In genomic region chr15:101053832-101054459, GRCm38 (mm10) we compare ENCODE assay signal across 9 mouse cellular contexts. TPM values are rescaled to one million over a fixed set of nuclear protein-coding genes. Genes with fewer than 3 reads are reported as not detected.
DNase-seq lines count a peak whose midpoint lies in the region; ATAC-seq lines count a peak whose summit lies in the region.
"Had no signal": no experiment of that assay in that cellular context is flagged by ENCODE, and none has a peak within 500 bp of the region (broad histone marks: within the 10 kb centered on the region; RNA-seq: fewer than 3 reads in every experiment).

No protein-coding gene starts in this region.

- DNase-seq in heart, adult 9 months (ENCODE audit: low spot score in 2 of 2) = no peak
- peak; percentile 33 for DNase-seq in R1 (ENCODE audit: low read depth, low spot score)
- DNase-seq in layer of hippocampus, adult 9-11 months = no peak
- DNase-seq in right cerebral cortex, adult 2 months (ENCODE audit: low spot score in 2 of 2) = no peak
- DNase-seq: gastrocnemius, postnatal 14 days had no signal

- peak overlapping the region; percentile 63 for H3K9ac ChIP-seq in heart, embryonic 12.5 days
- peak overlapping the region; percentile 68 for H3K9ac ChIP-seq in hindbrain, embryonic 13.5 days
- H3K9ac ChIP-seq in midbrain, embryonic 12.5 days (replicated peaks) = peak overlapping the region; percentile 55

- peak overlapping the region; percentile 78 for H3K4me2 ChIP-seq in heart, embryonic 12.5 days
- peak overlapping the region; percentile 62 for H3K4me2 ChIP-seq in hindbrain, embryonic 13.5 days
- H3K4me2 ChIP-seq in midbrain, embryonic 12.5 days (replicated peaks) = peak overlapping the region; percentile 54

- no peak overlapping the region for H3K27ac ChIP-seq in heart, embryonic 12.5 days (ENCODE audit: poor library complexity, severe bottlenecking)
- H3K27ac ChIP-seq in hindbrain, embryonic 13.5 days = no peak overlapping the region
- no peak overlapping the region for H3K27ac ChIP-seq in midbrain, embryonic 12.5 days (replicated peaks)

- ATAC-seq in heart, embryonic 12.5 days (ENCODE audit: insufficient number of reproducible peaks, low FRiP score) = no peak
- ATAC-seq in hindbrain, embryonic 13.5 days (ENCODE audit: low FRiP score) = no peak
- no peak for ATAC-seq in midbrain, embryonic 12.5 days (ENCODE audit: low FRiP score, low read depth)
- ATAC-seq in inflammation-experienced regulatory T-cells, adult 6 months = no peak

- 13% methylated on average over 63 of the region's 65 CpGs for WGBS in heart, embryonic 12.5 days
- WGBS in hindbrain, embryonic 13.5 days = 7% methylated on average over 64 of the region's 65 CpGs
- WGBS in midbrain, embryonic 12.5 days = 12% methylated on average over 37 of the region's 65 CpGs

- H3K4me3 ChIP-seq in heart, embryonic 12.5 days = peak overlapping the region; percentile 55
- peak overlapping the region; percentile 45 for H3K4me3 ChIP-seq in hindbrain, embryonic 13.5 days
- peak overlapping the region; percentile 39 for H3K4me3 ChIP-seq in midbrain, embryonic 12.5 days

- H3K36me3 ChIP-seq in heart, embryonic 12.5 days = peaks cover 11% of the 10 kb centered on the region; the same call in 1 of the 2 replicates
- H3K36me3 ChIP-seq in hindbrain, embryonic 13.5 days = peaks cover 4% of the 10 kb centered on the region; the same call in 1 of the 2 replicates
- H3K36me3 ChIP-seq in midbrain, embryonic 12.5 days = no peaks in the 10 kb centered on the region

- H3K9me3 ChIP-seq in heart, embryonic 12.5 days (replicated peaks) = no peaks in the 10 kb centered on the region
- no peaks in the 10 kb centered on the region for H3K9me3 ChIP-seq in hindbrain, embryonic 13.5 days
- H3K9me3 ChIP-seq in midbrain, embryonic 12.5 days = no peaks in the 10 kb centered on the region

- H3K4me1 ChIP-seq in heart, embryonic 12.5 days (replicated peaks) = peaks cover 14% of the 10 kb centered on the region
- H3K4me1 ChIP-seq in hindbrain, embryonic 13.5 days (replicated peaks) = peaks cover 29% of the 10 kb centered on the region
- peaks cover 16% of the 10 kb centered on the region for H3K4me1 ChIP-seq in midbrain, embryonic 12.5 days

- H3K27me3 ChIP-seq in heart, embryonic 12.5 days (replicated peaks) = peaks cover 90% of the 10 kb centered on the region
- peaks cover 68% of the 10 kb centered on the region for H3K27me3 ChIP-seq in hindbrain, embryonic 13.5 days
- peaks cover 82% of the 10 kb centered on the region for H3K27me3 ChIP-seq in midbrain, embryonic 12.5 days

RNA-seq across cellular contexts. Expression of gene Gm47841, which starts 6.7 kb away (rescaled TPM):
- not detected in 2 replicates for polyA plus RNA-seq in heart, embryonic 12.5 days (2016; fragmentation: Nextera tagmentation; extraction: Ambion mirVana)
- polyA plus RNA-seq in hindbrain, embryonic 13.5 days (2015; fragmentation: Nextera tagmentation; extraction: Ambion mirVana) = not detected in 2 replicates
- polyA plus RNA-seq in midbrain, embryonic 12.5 days (2016; fragmentation: Nextera tagmentation; extraction: Ambion mirVana) = not detected in 2 replicates
- not detected for polyA plus RNA-seq in inflammation-experienced regulatory T-cells, adult 6 months (2017; shearing (Covaris generic))

RNA-seq across cellular contexts. Expression of gene Fignl2, which starts 24.4 kb away (rescaled TPM):
- 0.10 and 0.15 TPM in 2 replicates for polyA plus RNA-seq in heart, embryonic 12.5 days (2016; fragmentation: Nextera tagmentation; extraction: Ambion mirVana)
- polyA plus RNA-seq in hindbrain, embryonic 13.5 days (2015; fragmentation: Nextera tagmentation; extraction: Ambion mirVana) = 0.16 and 0.23 TPM in 2 replicates
- polyA plus RNA-seq in midbrain, embryonic 12.5 days (2016; fragmentation: Nextera tagmentation; extraction: Ambion mirVana) = 0.34 and 0.37 TPM in 2 replicates
- polyA plus RNA-seq in inflammation-experienced regulatory T-cells, adult 6 months (2017; shearing (Covaris generic)) = not detected
